In genomic region chr4:129032133-129032962, GRCm38 (mm10) we compare ENCODE assay signal across 9 mouse cellular contexts. TPM values are rescaled to one million over a fixed set of nuclear protein-coding genes. Genes with fewer than 3 reads are reported as not detected.
DNase-seq lines count a peak whose midpoint lies in the region; ATAC-seq and TF ChIP-seq lines count a peak whose summit lies in the region.
"Had no signal": no experiment of that assay in that cellular context is flagged by ENCODE, and none has a peak within 500 bp of the region (broad histone marks: within the 10 kb centered on the region; RNA-seq: fewer than 3 reads in every experiment).

No protein-coding gene starts in this region.

- no peak overlapping the region for H3K4me3 ChIP-seq in liver, adult 2 months (ENCODE audit: insufficient read depth, low read depth, low read length)
- H3K4me3 ChIP-seq in forebrain, embryonic 10.5 days: no peak overlapping the region

- H3K27ac ChIP-seq in liver, adult 2 months (replicated peaks; ENCODE audit: insufficient read depth, low read depth, low read length): peak overlapping the region; percentile 69
- no peak overlapping the region for H3K27ac ChIP-seq in forebrain, embryonic 10.5 days
- H3K27ac ChIP-seq: hindbrain, embryonic 14.5 days had no signal

- DNase-seq in liver, adult 2 months (ENCODE audit: extremely low read depth, low read depth, low spot score): no peak
- DNase-seq in liver: no peak
- DNase-seq in lung, postnatal 10 days: peak; percentile 32
- peak; percentile 36 for DNase-seq in thymus, postnatal 25 days
- DNase-seq in right cerebral cortex, adult 2 months (ENCODE audit: low spot score in 2 of 2): no peak
- DNase-seq in forebrain, embryonic 10.5 days (ENCODE audit: extremely low spot score, low spot score): no peak
- DNase-seq in frontal cortex, postnatal 36 days (ENCODE audit: low spot score in 2 of 2): no peak

- no peak for TF ChIP-seq CTCF in liver, adult 2 months (IDR thresholded peaks at IDR 0.05; ENCODE audit: low read depth, low read length)

- no peak for TF ChIP-seq POLR2A in liver, adult 2 months (IDR thresholded peaks at IDR 0.05; ENCODE audit: extremely low read depth, insufficient read depth, low read length)

- H3K9me3 ChIP-seq in forebrain, embryonic 10.5 days: no peaks in the 10 kb centered on the region

- no peak overlapping the region for H3K9ac ChIP-seq in liver, adult 2 months (ENCODE audit: low read depth, low read length)
- H3K9ac ChIP-seq: hindbrain, embryonic 14.5 days had no signal

- H3K79me2 ChIP-seq in liver, adult 2 months (ENCODE audit: control insufficient read depth, insufficient read depth, low read length): no peaks in the 10 kb centered on the region

- no peaks in the 10 kb centered on the region for H3K36me3 ChIP-seq in liver, adult 2 months (ENCODE audit: control insufficient read depth, insufficient read depth, low read length)
- no peaks in the 10 kb centered on the region for H3K36me3 ChIP-seq in forebrain, embryonic 10.5 days (replicated peaks)

- no peaks in the 10 kb centered on the region for H3K27me3 ChIP-seq in liver, adult 2 months (ENCODE audit: control insufficient read depth, insufficient read depth, low read length)
- peaks cover 21% of the 10 kb centered on the region for H3K27me3 ChIP-seq in forebrain, embryonic 10.5 days (ENCODE audit: poor library complexity, severe bottlenecking)

- H3K4me1 ChIP-seq in liver, adult 2 months (ENCODE audit: control insufficient read depth, insufficient read depth, low read length): peaks cover 4% of the 10 kb centered on the region; the same call in 1 of the 2 replicates
- H3K4me1 ChIP-seq in forebrain, embryonic 10.5 days: peaks cover 26% of the 10 kb centered on the region

- ATAC-seq in common myeloid progenitor, adult 5-6 weeks (replicated peaks; ENCODE audit: low read depth, poor library complexity, severe bottlenecking): peak; percentile 67

- 79% methylated on average over 11 of the region's 11 CpGs for WGBS in liver, adult 2 months
- WGBS in forebrain, embryonic 10.5 days: 82% methylated on average over 11 of the region's 11 CpGs

RNA-seq across cellular contexts. Expression of gene Rnf19b, which starts 25.7 kb away (rescaled TPM):
- total RNA-seq in liver, adult 2 months (2014; rRNA removed): 35.0 and 46.2 TPM in 2 replicates
- polyA plus RNA-seq in liver, adult 2 months (2012; rRNA removed): 44.0 and 49.1 TPM in 2 replicates
- total RNA-seq in common myeloid progenitor, adult 5-6 weeks (2017): 33.2 and 35.7 TPM in 2 replicates
- polyA plus RNA-seq in forebrain, embryonic 10.5 days (2016; fragmentation: Nextera tagmentation; extraction: Ambion mirVana): 6.9 and 8.5 TPM in 2 replicates

RNA-seq across cellular contexts. Expression of gene Ak2, which starts 40.6 kb away (rescaled TPM):
- 194 and 232 TPM in 2 replicates for total RNA-seq in liver, adult 2 months (2014; rRNA removed)
- polyA plus RNA-seq in liver, adult 2 months (2012; rRNA removed): 140 and 156 TPM in 2 replicates
- 148 and 164 TPM in 2 replicates for total RNA-seq in common myeloid progenitor, adult 5-6 weeks (2017)
- polyA plus RNA-seq in forebrain, embryonic 10.5 days (2016; fragmentation: Nextera tagmentation; extraction: Ambion mirVana): 237 and 245 TPM in 2 replicates

Comparison
In these comparisons a context has a peak if more than half of its experiments do, and no peak if none do; other contexts are left out.
1. DNase-seq: peak in lung, postnatal 10 days (single experiment) and thymus, postnatal 25 days (single experiment); none in liver, adult 2 months (single experiment), liver (single experiment), right cerebral cortex, adult 2 months (0 of 2), forebrain, embryonic 10.5 days (single experiment) and frontal cortex, postnatal 36 days (0 of 2).